Mouse (Mus musculus): ENCODE measurements at regions not wholly inside any gene's neighbourhood (a gene's known extent, or its start where the extent isn't known, plus 50 kb on each side); places are given as distances from the start of the nearest gene placed in this dataset.

DNA sequence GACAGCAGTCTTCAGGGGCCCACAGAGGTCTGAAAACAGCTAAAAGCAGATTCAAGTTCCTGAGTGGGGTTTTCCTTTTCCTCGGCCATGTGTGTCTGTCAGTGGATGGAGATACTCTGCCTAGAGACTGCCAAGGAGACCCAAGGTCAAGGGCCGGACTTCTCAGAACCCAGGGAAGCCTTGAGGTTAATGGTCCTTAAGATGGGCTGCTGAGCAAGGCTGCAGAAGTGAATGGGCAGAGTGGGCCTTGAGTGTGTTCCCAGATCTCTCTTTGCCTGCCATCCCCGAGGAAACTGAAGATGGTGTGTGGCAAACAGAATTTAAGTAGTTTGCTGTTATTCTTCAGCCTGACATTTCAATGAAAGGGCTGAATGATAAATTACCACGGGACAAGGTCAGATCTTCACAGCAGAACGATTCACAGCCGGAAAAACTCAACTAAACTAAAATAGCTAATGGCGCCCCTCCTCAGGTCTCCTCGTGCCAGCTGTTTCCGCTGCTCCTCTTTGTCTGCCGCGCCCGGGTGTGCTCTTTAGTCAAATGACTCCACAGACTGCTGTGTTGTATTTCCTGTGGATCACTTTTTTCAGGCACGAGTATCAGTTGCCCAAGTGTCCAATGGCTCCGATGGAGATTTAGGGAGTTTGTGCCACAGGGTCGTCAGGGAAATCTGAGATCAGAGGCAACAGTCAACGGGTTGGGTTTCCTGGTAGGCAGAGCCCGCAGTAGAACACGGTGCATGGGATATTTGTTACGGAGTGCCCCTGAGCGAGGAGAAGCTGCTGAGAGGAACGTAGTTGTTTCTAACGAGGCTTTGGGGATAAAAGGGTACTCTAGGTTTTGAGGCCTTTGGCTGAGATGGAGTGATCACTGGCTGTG is 93.5 kb upstream of the Tut7 start:
- no peak for DNase-seq

DNA sequence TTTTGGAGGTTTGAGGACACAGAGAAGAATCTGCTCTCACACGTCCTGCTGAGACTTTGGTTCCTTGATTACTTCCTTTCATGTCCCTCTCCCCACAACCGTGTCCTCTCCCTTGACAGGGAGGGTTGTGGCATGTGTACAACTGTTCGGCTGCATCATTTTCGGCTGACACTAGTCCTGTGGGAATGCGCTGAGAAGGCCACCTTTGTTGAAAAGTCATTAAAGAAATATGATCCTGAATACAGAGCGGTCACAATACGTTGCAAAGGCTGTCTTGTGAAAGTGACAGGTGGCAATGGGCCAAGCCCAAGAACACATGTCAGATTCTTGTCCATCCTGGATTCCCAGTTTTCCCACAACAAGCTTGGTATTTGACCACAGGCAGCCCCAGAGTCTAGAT is 92.8 kb upstream of the Tut7 start:
- DNase-seq, result no peak

DNA sequence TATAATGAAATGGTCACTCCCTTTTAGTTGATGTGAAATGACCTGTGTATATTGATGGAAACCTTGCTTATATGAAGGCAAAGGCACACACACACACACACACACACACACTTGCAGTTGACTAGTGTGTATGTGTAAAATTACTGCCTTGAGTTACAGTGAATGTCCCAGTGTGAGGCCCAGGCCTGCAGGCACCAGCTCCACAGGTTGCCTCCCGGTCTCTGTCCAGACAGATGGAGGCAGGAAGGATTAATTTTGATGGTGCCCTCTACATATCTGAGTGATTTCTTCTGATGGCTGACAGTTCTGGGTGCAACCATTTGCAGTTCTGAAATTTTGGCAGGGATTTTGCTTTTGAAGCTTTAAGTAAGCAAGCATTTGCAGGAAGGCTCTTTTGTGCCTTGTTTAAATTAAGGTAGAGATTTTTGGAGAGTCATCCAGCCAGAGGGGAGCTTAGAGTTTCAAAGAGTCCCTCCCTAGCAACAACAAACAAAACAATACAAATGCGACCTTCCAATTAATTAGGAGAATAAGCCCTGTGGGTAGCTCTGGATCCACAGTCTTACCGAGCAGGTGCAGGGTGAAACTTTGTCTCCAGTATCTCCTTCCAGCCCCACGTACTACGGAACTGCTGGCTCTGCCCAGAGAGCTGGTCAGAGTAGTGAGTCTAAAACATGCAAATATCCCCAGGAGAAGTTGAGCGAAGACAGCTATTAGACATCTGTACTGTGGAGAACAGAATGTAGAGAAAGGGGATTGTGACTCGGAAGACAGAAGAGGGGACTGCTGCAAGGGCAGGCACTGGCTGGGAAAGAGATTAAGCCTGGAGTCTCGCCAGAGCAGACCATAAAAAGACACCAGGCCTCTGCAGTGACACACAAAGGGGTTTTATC is 87.5 kb upstream of the Tut7 start:
- no peak for DNase-seq

DNA sequence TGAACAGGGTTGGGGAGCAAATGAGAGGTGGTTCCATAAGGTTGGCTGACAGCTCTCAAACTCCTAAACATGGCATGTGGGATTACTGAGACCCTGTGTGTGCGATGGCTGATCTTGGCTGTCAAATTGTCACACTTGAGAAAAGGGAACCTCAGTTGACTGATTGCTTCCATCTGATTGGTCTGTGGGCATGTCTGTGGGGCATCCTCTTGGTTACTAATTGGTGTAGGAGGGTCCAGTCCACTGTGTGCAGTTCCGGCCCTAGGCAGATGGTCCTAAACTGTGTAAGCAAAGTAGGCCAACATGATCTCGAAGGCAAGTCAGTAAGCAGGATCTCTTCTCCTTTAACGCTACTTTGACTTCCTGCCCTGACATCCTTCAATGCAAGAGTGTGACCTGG is 86.5 kb upstream of the Tut7 start:
- DNase-seq, result no peak

DNA sequence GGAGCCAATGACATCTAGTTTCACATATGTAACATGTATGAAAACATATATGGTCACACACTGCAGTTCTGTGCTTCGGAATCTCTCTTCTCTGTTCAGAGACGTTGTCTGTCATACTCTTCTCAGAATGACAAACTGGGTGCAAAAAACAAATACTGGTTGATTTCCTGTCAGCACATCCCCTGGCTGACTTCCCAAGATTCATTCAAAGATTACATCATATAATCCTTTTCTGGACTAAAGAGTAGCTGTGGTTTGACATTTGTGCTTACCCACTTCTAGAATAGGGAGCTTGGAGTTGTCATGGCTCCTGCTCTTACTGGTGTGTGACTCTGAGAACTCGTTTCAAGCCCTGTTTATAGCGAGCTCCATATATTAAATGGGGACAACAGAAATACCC is 85.8 kb upstream of the Tut7 start:
- DNase-seq, result no peak

DNA sequence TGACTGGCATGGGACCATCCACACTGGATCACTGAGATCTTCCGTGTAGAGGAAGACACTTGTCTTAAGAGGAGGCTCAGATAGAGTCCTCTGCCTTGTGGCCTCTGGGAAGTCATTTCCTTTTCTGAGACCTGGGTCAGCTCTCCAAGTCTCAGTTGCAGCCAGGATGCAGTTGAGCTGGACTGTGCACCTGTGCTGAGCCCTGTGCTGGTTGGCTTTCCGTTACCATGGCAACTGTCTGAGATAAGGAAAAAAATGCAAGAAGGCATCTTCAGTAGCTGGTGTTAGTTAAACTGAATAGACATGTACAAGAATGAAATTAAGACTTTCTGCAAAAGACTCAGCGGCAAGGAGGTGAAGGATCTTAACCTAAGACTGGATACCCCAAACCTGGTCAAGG is 82.5 kb upstream of the Tut7 start:
- no peak for DNase-seq

DNA sequence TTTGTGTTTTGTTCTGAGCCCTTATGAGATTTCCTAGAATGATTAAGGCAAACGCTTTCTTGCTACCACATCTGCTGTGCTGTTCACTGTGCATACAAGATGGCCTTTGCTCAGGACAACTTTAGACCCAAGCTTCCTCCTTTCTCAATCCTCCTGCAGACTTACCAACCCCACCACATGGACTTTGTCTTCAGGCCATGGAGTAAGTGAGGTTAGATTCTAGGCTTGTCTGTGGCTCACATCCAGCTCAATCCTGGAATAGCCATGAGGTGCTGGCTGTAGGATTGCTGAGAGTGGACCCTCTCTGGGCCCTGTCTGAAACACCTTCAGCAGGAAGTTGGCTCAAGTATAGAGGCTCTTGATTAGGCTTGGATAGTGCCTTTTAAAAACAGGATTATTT is 81.5 kb upstream of the Tut7 start:
- no peak for DNase-seq

DNA sequence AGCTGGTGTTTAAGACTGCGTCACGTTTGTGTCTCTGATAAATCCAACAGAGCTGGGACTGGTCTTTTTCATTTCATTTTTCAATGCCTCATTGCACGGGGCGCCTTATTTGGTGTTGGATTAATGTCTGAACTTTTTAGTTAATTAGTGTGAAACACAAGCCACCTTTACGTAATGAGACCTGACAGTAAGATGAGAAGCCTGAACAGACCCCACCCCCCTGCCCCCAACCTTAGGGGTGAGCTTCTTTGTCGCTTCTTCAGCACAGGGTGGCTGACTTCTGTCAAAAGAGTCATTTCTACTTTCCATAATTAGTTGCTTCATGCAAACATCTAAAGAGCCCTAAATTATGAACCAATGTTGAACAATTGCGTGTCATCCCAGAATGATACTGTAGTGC is 76.6 kb upstream of the Tut7 start:
- DNase-seq, result no peak

DNA sequence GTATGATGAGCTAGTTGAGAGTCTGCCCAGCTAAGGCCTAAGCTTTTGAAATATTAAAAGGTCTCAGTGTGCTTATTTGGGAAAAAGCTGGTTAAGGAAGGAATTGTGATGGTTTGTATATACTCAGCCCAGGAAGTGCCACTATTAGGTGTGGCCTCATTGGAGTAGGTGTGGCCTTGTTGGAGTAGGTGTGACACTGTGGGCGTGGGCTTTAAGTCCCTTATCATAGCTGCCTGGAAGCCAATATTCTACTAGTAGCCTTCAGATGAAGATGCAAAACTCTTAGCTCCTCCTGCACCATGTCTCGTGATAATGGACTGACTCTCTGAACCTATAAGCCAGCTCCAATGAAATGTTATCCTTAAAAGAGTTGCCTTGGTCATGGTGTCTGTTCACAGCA is 72.8 kb upstream of the Tut7 start:
- DNase-seq, result no peak

DNA sequence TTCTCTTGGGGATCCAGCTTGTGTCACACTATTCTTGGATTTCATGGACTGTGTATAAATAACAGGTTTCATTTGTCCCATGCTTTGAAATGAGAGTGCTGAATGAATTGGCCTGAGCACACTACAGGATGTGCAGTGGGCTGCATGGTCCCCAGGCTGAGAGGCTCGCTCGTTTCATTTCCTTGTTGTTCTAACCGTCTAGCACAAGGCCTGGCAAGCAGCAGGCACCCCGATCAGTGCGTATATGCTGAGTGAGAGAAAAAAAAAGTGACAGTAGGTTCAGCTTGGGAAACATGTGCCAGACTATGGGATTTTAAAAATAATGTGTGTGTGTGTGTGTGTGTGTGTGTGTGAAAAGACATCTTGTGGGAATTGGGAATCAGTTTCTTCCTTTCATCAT is 71.1 kb upstream of the Tut7 start:
- no peak for DNase-seq

DNA sequence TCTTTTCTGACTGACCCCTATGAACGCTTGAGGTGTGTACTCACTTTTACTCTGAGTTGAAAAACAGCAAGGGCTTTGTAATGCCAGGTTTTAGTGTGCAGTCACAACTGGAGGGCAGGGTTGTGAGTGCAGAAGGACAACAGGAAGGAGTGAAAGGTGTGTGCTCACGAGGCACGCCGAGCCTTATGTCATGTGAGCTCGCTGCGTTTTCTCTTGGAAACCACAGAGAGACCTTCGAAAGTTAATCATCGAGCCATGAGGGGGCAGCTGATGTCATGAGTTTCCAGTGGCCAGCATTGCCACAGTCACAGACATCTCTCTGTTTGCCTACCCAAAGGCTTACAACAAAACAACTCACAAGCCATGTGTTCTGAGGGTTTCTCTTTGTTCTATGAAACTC is 70.0 kb upstream of the Tut7 start:
- no peak for DNase-seq

DNA sequence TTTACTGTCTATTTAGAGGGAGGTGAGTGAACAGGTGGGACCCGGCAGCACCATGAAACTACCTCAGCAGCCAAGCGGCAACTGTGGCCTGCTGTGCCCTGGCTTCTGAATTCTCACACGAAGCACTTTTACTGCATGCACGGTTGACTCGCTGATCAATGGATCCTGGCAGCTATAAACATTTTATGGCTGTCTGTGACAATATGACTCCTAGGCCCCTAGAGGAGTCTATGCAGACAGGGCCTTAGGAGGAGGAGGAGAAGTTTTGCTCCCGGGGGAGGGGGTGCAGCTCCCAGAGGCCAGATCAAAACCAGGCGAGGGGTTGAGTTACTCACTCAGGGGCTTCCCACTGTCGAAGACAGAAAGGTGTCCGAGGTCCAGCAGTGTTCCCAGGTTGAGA is 69.4 kb upstream of the Tut7 start:
- DNase-seq, result no peak

DNA sequence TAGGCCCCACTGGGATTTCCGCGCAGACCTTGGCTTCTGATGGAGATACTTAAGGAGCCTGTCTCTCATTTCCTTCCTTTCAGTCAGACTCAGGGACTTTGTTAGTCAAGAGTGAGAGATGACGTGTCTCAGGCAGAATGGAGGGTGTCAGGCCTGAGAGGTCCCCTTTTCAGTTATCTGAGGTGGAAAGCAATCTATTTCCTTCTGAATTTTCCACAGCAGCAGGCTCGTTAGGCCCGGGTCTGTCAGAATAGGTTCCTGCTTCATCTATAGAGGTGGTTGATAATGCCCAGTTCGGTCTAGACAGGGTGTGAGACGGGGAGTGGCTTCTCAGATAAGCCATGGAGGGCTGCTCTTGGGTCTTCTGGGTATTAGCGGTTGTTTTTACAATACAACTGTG is 68.8 kb upstream of the Tut7 start:
- no peak for DNase-seq

DNA sequence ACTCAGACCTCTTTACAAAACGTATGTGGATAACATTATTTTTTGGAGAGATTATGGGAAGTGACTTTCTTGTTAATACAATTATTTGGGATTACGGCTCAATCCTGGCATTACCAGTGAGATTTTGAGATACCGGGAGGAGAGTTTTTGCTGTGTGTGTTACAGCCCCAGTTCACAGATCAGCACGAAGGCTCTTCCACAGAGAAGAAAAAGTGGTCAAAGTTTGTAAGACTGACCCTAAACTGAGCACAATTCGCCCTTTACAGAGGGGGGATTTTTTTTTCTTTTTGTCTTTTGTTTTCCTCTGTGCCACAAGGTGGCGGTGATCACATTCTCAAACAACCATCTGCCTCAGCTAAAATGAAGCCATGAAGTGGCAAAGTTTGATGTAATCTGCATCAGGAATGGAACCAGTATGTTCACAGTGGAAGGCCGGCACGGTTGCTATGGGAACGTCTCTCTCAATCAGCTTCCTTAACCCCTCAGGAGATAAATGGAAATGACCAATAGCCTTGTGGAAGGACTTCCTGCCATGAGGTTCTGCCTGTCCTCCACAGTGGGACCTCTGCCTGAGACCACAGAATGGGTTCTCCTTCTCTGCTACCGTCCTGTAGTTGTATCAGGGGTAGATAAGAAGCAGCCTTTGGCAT is 66.6 kb upstream of the Tut7 start:
- DNase-seq, result peak; percentile 26

DNA sequence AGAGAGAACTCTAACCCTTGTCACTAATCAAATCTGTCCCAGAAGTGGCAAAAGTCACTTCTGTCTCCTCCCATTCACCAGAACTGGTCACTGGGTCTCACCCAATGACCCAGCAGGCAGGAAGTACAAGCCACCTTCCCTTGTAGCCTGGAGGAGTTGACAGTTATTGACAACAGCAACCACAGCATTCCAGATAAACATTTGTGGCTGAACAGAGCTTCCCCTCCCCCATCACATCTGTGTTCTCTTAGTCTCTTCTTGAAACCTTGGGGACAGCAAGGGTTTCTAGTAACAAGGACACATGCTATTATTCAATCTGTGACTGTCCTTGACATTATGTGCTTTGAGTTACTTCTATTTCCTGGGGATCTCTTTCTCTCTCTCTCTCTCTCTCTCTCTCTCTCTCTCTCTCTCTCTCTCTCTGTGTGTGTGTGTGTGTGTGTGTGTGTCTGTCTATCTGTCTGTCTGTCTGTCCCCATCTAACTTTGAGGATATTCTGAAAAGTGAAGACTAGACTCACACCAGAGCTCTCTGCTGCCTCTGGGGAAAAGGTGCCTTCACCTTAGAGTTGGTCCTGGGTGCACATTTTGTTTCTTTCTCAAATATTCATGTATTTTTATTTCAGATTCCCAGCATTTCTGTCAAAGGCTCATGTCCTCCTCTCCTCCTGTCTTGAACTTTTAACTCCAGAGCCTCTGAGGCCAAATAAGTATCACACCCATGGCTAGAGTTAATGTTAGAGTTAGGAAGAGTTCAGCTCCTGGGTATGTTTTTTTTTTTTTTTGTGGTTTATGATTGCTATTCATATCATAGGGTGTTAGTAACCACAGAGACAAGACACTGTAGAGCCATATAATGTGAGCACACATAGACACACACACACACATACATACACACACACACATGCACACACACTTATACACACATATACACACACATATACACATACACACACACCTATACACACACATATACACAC is 65.4 kb upstream of the Tut7 start:
- no peak for DNase-seq

DNA sequence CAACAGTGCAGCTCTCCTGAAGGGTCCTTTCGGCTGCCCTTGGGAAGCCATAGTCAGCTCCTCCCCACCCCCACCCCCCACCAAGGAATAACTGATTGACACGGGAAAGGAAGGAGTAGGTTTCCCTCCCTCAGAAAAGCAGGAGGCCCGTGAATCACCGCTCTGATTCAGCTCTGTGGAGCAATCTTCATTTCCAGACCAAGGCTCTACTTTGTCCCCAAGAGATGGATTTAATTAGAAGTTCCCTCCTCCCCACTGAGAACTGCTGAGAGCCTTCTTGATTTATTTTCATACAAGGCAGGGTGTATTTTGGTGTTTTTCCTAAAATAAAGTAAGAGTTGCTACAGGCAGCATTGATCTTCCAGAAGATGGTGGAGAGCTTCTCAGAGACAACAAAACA is 64.4 kb upstream of the Tut7 start:
- no peak for DNase-seq

DNA sequence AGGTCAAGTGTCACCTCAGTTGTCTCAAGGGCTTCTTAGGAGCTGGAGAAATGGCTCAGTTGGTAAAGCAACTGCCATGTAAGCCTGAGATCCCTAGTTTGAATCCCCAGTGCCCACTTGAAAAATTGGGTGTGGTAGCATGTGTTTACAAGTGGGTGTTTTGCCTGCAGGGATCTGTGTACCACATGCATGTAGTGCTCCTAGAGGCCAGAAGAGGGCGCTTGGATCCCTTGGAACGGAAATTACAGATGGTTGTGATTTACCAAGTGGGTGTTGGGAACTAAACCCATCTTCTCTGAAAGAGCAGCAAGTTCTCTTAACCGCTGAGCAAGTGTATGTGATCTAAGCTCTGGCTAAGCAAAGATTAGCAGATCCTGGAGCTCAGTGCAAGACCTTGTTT is 63.6 kb upstream of the Tut7 start:
- DNase-seq, result no peak

DNA sequence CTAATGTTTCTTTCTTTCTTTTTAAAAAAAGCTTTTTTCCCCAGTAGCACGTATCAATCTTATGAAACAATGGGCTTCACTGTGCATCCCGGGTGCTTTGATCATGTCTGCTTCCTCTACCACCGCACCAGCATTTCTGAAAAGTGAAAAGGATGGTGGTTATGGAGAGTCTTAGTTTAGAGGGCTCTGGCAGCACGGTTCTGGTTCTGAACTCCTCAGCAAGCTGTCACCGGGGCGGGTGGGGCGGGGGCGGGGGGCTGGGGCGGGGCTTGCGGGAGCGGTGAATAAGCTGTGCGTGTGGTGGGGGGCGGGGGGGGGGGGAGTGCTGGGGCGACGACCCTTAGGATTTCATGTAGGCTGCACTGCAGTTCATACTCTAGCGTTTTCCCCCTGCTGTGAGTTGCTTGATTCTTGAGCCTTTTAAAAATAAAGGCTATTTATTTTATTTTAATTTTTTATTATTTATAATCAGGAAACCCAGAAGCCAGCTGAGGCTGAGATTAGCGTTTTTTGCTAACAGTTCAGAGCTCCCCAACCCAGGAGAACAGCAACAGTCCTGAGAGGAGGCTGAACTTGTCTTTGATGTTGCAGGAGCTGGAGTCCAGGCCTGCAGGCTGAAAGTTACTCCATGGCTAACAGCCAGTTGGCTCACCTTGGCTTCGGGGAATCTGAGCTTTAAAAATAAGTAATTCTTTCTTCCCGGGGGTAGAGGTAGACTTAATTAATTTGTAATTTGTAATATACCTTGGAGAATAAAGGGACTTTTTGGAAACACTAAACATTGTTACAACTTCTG is 59.2 kb upstream of the Tut7 start:
- DNase-seq, result no peak

DNA sequence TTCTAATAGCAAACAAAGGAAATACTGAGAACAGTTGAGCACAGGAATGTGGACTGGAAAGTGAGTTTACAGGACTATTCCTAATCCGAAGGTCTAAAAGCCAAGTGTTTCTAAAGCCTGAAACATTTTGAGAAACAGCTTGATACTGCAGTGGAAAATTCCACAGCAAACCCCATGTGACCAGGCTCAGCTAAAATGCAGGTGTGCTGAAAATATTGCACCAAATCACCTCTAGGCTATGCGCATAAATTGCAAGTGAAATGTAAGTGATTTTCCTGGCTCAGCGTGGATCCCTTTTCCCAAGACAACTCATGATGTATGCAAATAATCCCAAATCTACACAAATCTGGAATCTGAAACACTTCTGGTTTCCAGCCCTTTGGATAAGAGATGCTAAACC is 57.1 kb upstream of the Tut7 start:
- no peak for DNase-seq

DNA sequence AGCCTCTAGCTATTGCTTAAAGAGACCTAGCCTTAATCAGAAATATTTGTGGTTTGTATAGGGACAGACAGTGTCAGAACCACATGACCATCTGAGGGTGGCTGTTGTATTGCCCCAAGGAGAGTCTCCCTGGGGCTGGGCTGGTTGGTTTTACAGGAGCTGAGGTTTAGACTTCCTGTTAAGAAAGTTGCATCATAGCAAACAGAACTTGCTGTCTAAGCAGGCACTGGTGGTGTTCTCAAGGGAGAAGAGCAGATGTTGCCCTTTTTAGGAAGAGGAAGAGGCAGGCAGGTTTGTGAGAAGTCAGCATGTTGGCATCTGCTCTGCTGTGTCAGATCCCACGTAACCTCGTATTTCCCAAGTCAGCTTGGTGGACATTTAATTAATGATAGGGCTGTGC is 52.7 kb upstream of the Tut7 start:
- no peak for DNase-seq

Measured in gastrocnemius, postnatal 10 days (tissue).